Mouse (Mus musculus) forebrain, embryonic 14.5 days (tissue): Measurements from ENCODE around the gene Atg9a. TPM values are rescaled to one million over a fixed set of nuclear protein-coding genes. Genes with fewer than 3 reads are reported as not detected.

ENCODE experiments used
- ATAC-seq: fragments of 200-750 bp; cut with Nextera tagmentation; 2 replicates; pipeline ENCODE4 v1.8.0; 2017; ENCODE audit warnings: mild to moderate bottlenecking, moderate library complexity
- DNase-seq: peaks from one replicate; pipeline ENCODE4 v3.0.0-alpha.2; 2015; ENCODE audit warnings: low spot score
- H3K27ac ChIP-seq: fragments of 300-500 bp; sonication (generic); 2 replicates; pipeline ENCODE4 v1.5.1; 2014; ENCODE audit warnings: low read depth, mild to moderate bottlenecking, control low read depth, low read length, moderate library complexity
- H3K27me3 ChIP-seq: fragments of 300-500 bp; sonication (generic); replicated peaks from 2 replicates; pipeline ENCODE4 v1.6.1; 2014; ENCODE audit warnings: low read length, control low read depth, mixed read lengths; ENCODE audit not compliant: control insufficient read depth, insufficient read depth
- H3K36me3 ChIP-seq: fragments of 300-500 bp; sonication (generic); 2 replicates; pipeline ENCODE4 v1.6.1; 2014; ENCODE audit warnings: low read length, control low read depth; ENCODE audit not compliant: control insufficient read depth, insufficient read depth
- H3K4me1 ChIP-seq: fragments of 300-500 bp; sonication (generic); 2 replicates; pipeline ENCODE4 v1.6.1; 2014; ENCODE audit warnings: antibody characterized with exemption, low read length, control low read depth; ENCODE audit not compliant: control insufficient read depth, insufficient read depth
- H3K4me2 ChIP-seq: fragments of 300-500 bp; sonication (generic); 2 replicates; pipeline ENCODE4 v1.6.1; 2014; ENCODE audit warnings: mild to moderate bottlenecking, control low read depth, low read length
- H3K4me3 ChIP-seq: fragments of 300-500 bp; sonication (generic); 2 replicates; pipeline ENCODE4 v1.5.1; 2014; ENCODE audit warnings: low read depth, low read length, control low read depth
- H3K9ac ChIP-seq: fragments of 300-500 bp; sonication (generic); 2 replicates; pipeline ENCODE4 v1.6.1; 2014; ENCODE audit warnings: mild to moderate bottlenecking, low read length, control low read depth, moderate library complexity
- H3K9me3 ChIP-seq: fragments of 300-500 bp; sonication (generic); replicated peaks from 2 replicates; pipeline ENCODE4 v1.6.1; 2016; ENCODE audit warnings: low read length, control low read depth, mixed read lengths; ENCODE audit not compliant: control insufficient read depth
- WGBS: fragments of 180-500 bp; shearing (Covaris S2); extraction: QIAGEN DNeasy Blood & Tissue Kit; methylation state at CpG from one replicate; pipeline ENCODE4 v1.1.7; 2014; 5-methylcytosine and 5-hydroxymethylcytosine counted together
- polyA plus RNA-seq: library from polyadenylated mRNA; unstranded; fragments of >200 nt; fragmentation: Nextera tagmentation; extraction: Ambion mirVana; gene quantifications from 2 replicates; pipeline ENCODE4 v1.2.1, GENCODE M21; 2014

Atg9a gene
- polyA plus RNA-seq, 1 experiment from 2014 or later = 25.5 TPM

- Histone ChIP-seq H3K4me1 (peaks cover 5% of the 10 kb centered on the region), H3K36me3 (peaks cover 62% of the 10 kb centered on the region), H3K4me3 (no peak overlapping the region), H3K27me3 (no peaks in the 10 kb centered on the region), H3K9ac (no peak overlapping the region), H3K4me2 (no peak overlapping the region), H3K27ac (no peak overlapping the region), H3K9me3 (no peaks in the 10 kb centered on the region)
- ATAC-seq (no peak), DNase-seq (no peak)
Observed at GRCm38 (mm10) chr1:75187126-75187525, 4.9 kb downstream of the Atg9a start.

DNA sequence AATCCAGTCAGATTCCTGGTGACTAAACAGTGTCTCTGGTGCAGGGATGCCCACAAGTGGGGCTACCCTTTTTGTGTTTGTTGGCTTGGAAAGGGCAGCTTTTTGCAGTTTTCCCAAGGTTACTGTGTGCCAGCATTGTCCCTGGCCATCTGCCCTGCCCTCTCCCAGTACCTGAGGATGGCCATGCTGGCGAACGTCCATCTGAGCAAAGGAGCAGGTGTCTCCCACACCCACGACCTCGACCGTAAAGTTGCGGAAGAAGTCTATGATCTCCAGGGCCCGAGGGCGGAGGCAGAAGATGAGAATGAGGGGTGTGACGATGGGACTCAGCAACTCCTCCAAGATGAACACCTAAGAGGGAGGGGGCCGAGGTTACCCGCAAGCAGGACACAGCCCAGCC lies 6.5 kb downstream of the Atg9a start:
- Histone ChIP-seq H3K4me1 (no peaks in the 10 kb centered on the region), H3K36me3 (peaks cover 73% of the 10 kb centered on the region), H3K27ac (no peak overlapping the region), H3K27me3 (no peaks in the 10 kb centered on the region), H3K9me3 (no peaks in the 10 kb centered on the region), H3K9ac (no peak overlapping the region), H3K4me3 (no peak overlapping the region), H3K4me2 (no peak overlapping the region)
- ATAC-seq = no peak
- 92% methylated on average over 11 of the region's 11 CpGs for WGBS
- DNase-seq = no peak

DNA sequence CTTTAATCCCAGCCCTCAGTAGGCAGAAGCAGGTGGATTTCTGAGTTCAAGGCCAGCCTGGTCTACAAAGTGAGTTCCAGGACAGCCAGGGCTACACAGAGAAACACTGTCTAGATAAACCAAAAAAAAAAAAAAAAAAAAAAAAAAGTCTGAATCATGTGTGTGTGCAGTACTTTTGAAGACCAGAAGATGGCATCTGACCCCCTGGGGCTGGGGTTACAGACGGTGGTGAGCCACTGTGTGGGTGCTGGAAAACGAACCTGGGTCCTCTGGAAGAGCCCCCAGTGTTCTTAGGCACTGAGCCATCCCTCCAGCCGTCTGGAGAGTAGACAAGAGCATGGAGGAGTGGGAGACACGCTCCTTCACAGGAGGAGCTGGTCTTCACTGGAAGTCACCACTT lies 9.8 kb downstream of the Atg9a start:
- Histone ChIP-seq H3K9ac (no peak overlapping the region), H3K27ac (no peak overlapping the region), H3K36me3 (peaks cover 63% of the 10 kb centered on the region), H3K27me3 (no peaks in the 10 kb centered on the region), H3K4me2 (no peak overlapping the region), H3K4me3 (no peak overlapping the region), H3K9me3 (no peaks in the 10 kb centered on the region), H3K4me1 (peaks cover 7% of the 10 kb centered on the region)
- no peak for DNase-seq
- WGBS = 67% methylated on average over 4 of the region's 4 CpGs
- no peak for ATAC-seq

DNA sequence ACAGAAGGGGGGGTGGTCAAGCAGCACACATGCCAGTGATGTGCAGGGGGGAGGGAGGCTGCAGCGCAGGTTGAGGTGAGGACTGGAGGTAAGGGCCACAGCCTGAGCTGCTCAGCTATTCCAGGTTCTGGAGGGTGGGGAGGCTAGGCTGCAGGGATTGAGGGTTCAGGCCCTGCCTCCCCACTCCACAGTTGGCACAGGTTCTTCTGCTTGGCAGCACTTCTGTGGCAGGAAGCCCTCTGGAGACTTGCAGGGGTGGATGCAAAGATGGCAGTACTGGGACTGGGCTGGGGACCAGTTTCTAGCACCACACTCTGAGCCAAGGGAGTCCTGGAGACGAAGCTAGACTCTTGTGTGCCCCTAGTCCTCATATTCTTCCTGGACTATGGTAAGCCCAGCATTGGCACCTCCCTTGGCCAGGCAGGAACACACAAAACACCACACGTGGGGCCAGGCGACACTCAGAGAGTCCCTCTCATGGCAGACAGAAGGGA lies 10.6 kb downstream of the Atg9a start:
- DNase-seq = no peak
- WGBS = 71% methylated on average over 4 of the region's 4 CpGs
- Histone ChIP-seq H3K4me2 (no peak overlapping the region), H3K9me3 (no peaks in the 10 kb centered on the region), H3K4me1 (peaks cover 7% of the 10 kb centered on the region), H3K4me3 (no peak overlapping the region), H3K27me3 (no peaks in the 10 kb centered on the region), H3K9ac (no peak overlapping the region), H3K36me3 (peaks cover 63% of the 10 kb centered on the region), H3K27ac (no peak overlapping the region)
- no peak for ATAC-seq

DNA sequence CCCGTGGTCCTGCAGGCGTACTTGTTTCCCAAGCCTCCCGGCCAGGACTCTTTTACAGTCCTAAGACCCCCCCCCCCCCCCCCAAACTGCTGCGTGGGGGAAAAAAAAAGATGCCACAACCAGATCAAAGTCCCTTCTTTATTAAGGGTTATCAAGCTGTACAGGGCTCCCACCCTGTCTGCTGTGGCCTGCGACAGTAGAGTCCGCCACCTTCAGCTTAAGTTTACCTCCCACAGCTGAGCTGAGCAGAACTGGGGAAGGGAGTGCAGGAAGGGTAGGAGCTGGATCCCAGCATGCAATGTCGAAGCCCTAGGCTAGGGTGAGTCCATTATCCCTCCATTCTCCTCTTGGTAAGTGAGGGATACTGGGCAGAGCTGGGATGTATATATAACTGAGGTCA lies 11.3 kb downstream of the Atg9a start:
- 32% methylated on average over 7 of the region's 7 CpGs for WGBS
- no peak for DNase-seq
- no peaks in the 10 kb centered on the region for H3K27me3 ChIP-seq
- ATAC-seq = no peak
- no peaks in the 10 kb centered on the region for H3K9me3 ChIP-seq
- H3K27ac ChIP-seq = no peak overlapping the region
- H3K36me3 ChIP-seq = peaks cover 63% of the 10 kb centered on the region
- H3K9ac ChIP-seq = no peak overlapping the region
- H3K4me1 ChIP-seq = peaks cover 7% of the 10 kb centered on the region
- peak overlapping the region; percentile 97 for H3K4me2 ChIP-seq
- H3K4me3 ChIP-seq = 0 out of 2 replicates have a peak overlapping the region, but pooled peaks have one; percentile 52

DNA sequence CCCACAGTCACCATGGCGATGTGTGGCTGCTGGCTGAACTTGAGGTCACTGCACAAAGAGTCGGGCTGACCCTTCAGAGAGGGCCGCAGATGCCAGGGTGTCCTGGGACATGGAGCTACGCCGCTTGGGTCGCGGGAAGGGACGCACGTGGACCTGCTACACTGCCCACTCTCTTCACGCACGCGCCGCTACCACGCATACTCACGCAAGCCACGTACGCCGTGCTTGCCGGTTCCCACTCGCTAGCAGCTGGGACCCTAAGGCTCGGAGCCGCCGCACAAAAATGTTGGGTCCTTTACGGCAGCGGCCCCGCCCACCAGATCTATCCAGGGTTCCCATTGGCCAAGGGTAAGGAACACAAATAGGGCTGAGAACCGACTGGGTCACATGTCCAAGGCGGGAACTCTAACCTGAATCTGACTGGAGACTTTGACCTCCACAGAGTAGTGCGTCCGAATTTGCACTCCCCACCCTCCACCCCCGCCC lies 11.8 kb downstream of the Atg9a start, which contains the start of gene Abcb6:
Gene Abcb6, minus strand, starts transcription at position 288 of the 486 bp plus-strand sequence.
- peak within 1 kb of the TSS; percentile 97 for H3K4me2 ChIP-seq
- WGBS = under 1% methylated on average over 31 of the region's 31 CpGs
- peaks cover 63% of the 10 kb centered on the region for H3K36me3 ChIP-seq
- H3K4me3 ChIP-seq = peak within 1 kb of the TSS; percentile 52
- H3K9me3 ChIP-seq = no peaks in the 10 kb centered on the region
- peak; percentile 96 for DNase-seq
- H3K27ac ChIP-seq = no peak within 1 kb of the TSS; the same call in 1 of the 2 replicates
- no peaks in the 10 kb centered on the region for H3K27me3 ChIP-seq
- H3K9ac ChIP-seq = peak within 1 kb of the TSS; percentile 72
- peaks cover 7% of the 10 kb centered on the region for H3K4me1 ChIP-seq
- peak; percentile 94 for ATAC-seq

DNA sequence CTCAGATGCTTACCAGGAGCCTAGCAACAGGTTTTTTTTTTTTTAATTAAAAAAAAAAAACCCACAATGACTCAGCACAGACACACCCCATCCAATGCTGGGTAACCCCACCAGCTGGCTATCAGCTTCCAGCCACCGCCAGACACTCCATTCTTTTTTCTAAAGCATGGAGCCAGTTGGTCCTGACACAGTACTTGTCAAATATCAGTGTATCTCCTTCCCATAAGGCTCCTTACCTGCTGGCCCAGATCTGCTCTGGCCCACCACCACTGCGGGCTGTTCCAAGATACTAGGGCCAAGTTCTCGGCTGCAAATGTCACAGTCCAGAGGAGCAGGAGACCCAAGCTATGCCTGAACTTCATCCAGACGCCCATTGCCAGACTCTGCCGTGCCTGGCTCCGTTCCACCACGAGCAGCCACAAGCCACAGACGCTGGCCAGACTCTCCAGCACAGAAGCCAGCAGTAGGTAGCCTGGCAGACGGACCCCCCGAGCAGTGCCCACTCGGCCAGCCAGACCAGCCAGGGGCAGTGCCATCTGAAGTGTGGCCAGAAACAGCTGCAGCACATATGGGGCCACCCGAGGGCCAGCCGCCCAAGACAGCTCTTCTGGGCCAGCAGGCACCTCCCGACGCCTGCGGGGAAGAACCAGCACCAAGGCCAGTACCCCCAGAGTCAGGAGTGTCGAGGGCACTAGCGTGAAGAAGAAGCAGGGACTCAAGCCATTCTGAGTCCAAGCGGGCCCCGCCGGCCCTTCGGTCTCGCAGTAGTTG lies 12.5 kb downstream of the Atg9a start:
- H3K27me3 ChIP-seq = no peaks in the 10 kb centered on the region
- peaks cover 63% of the 10 kb centered on the region for H3K36me3 ChIP-seq
- H3K27ac ChIP-seq = no peak overlapping the region; the same call in 1 of the 2 replicates
- H3K4me1 ChIP-seq = peaks cover 7% of the 10 kb centered on the region
- DNase-seq (peak; percentile 44), ATAC-seq (peak; percentile 58)
- peak overlapping the region; percentile 52 for H3K4me3 ChIP-seq
- 8% methylated on average over 23 of the region's 23 CpGs for WGBS
- H3K9me3 ChIP-seq = no peaks in the 10 kb centered on the region
- peak overlapping the region; percentile 97 for H3K4me2 ChIP-seq
- peak overlapping the region; percentile 72 for H3K9ac ChIP-seq

- Histone ChIP-seq H3K9me3 (no peaks in the 10 kb centered on the region), H3K9ac (peak within 1 kb of the TSS; percentile 68), H3K4me2 (peak within 1 kb of the TSS; percentile 68), H3K36me3 (peaks cover 33% of the 10 kb centered on the region), H3K4me3 (peak within 1 kb of the TSS; percentile 67), H3K27me3 (no peaks in the 10 kb centered on the region), H3K4me1 (0 out of 2 replicates have a peak, but pooled peaks cover 8% of the 10 kb centered on the region), H3K27ac (peak within 1 kb of the TSS; percentile 82)
- 1% methylated on average over 59 of the region's 59 CpGs for WGBS
- ATAC-seq (peak; percentile 98), DNase-seq (peak; percentile 96)
Observed at GRCm38 (mm10) chr1:75168472-75169464, 23.2 kb downstream of the Atg9a start, which contains the start of gene Zfand2b. Gene Zfand2b (plus strand): TSS chr1:75168646.
